Mouse (Mus musculus) testis, adult 2 months (tissue): ENCODE measurements around the gene Plppr3.

Experiments
- CTCF ChIP-seq: fragments of 200-500 bp; IDR thresholded peaks from 2 replicates; pipeline ENCODE4 v1.5.1; 2012; ENCODE audit warnings: low read depth, mild to moderate bottlenecking, inconsistent platforms, low read length, moderate library complexity; ENCODE audit not compliant: control insufficient read depth, insufficient read depth, insufficient replicate concordance
- POLR2A ChIP-seq: fragments of 200-500 bp; IDR thresholded peaks from 2 replicates; pipeline ENCODE4 v1.6.1; 2012; ENCODE audit warnings: low read depth, mild to moderate bottlenecking, inconsistent platforms, low read length, moderate library complexity; ENCODE audit not compliant: control insufficient read depth

DNA sequence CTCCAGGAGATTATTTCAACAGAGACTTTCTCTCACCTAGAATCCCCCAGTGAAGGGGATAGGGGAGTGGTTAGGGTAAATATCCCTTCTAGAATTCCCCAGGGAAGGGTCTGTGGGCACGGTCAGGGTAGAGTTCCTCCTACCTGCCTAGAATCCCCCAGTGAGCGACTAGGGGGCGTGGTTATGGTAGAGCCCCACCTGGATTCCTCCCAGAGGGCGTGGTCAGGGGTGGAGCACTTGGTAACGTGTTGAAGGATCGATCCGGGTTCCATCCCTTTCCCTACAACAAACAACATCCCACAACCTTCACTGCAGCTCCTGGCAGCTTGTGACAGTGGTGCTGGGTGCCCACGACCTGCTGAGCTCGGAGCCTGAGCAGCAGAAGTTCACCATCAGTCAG is 6.3 kb upstream of the Plppr3 start:
- TF ChIP-seq CTCF (no peak), POLR2A (no peak)
